Mouse (Mus musculus): ENCODE results near the gene Snurf. TPM values are rescaled to one million over a fixed set of nuclear protein-coding genes. Genes with fewer than 3 reads are reported as not detected.

Gene Snurf
- polyA plus RNA-seq, 1 experiment, result 207 TPM

DNA sequence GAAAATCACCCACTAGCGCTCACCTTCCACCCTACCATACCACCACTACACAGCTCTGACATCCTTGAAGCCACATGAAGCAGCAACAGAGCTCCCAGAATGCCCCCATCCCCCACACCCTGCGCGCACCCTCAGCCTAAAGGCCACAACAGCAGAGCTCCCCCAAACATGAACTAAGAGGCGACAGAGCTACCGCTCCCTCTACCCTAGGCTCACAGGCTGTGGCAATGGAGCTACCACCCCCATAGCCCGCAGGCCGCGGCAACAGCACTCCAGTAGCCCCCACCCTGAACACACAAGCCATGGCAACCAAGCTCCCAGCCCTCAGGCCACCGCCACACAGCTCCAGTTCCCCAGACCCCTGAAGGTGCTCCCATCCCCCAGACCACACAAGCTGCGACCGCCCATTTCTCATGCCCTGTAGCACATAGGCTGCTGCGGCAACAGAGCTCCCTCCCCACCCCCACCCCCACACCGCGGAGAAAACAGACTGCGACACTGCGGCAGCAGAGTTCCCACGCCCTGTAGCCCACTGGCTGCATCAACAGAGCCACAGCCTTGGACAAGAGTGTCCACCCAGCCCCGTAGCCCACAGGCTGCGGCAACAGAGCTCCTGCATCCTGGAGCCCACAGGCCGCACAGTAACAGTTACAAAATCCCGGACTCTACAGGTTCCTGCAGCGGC, 786 bp downstream of the Snurf start:
- Histone ChIP-seq H3K36me3 (ENCODE audit: control insufficient read depth, insufficient read depth, low read length, poor library complexity, severe bottlenecking) (peaks cover 1% of the 10 kb centered on the region; the same call in 1 of the 2 replicates), H3K27ac (ENCODE audit: insufficient read depth, low read length) (peak overlapping the region; percentile 66), H3K4me3 (ENCODE audit: low read depth, low read length) (peak overlapping the region; percentile 87), H3K9ac (ENCODE audit: low read depth, poor library complexity, severe bottlenecking) (peak overlapping the region; percentile 62), H3K9me3 (replicated peaks; ENCODE audit: control insufficient read depth, insufficient read depth, low read length, poor library complexity, severe bottlenecking) (peaks cover 14% of the 10 kb centered on the region), H3K27me3 (ENCODE audit: control insufficient read depth, insufficient read depth, low read length, poor library complexity, severe bottlenecking) (no peaks in the 10 kb centered on the region), H3K4me1 (ENCODE audit: control insufficient read depth, insufficient read depth, low read length) (peaks cover 1% of the 10 kb centered on the region)
- no peak for TF ChIP-seq CTCF (IDR thresholded peaks at IDR 0.05; ENCODE audit: low read depth, low read length)
- TF ChIP-seq POLR2A (IDR thresholded peaks at IDR 0.05; ENCODE audit: insufficient read depth, low read length), result no peak
- peak; percentile 75 for TF ChIP-seq EP300 (IDR thresholded peaks at IDR 0.05; ENCODE audit: insufficient read depth, low read depth, low read length)

DNA sequence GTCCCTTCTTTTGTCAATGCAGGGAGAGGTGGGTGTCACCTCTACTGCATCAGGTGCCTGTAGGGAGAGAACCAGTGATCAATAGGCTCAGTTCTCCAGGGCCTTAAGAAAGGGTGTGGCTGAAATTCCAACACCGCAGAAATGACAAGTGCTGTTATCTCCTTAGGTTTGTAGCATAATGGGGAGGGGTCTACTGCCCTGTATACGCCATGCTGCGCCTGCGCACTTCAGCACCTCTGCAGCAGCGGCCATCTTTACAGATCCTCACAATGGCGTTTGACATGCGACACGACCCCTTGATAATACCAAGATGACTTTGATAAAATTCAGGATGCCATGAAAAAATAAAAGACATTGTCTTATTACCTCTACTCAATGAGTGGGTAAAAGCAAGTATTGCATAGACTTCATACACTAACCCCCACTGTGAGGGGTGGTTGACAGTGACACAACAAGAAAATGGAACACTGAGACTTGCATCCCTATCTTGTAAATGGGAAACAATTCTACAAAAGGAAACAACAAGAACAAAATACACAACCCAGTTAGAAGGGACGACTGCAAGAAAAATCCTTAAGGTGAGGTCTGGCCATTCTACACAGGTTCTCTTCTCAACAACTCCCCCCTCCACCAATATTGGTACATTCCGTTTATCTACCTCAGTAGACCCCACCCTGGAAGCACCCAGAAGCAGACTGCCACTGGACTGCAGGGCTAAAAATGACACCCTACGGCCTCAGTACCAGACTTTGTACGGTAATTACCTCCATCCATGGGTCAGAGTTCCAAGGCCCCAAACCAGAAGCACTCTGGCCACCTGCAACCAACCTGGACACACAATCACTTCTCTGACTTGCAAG, 1.6 kb downstream of the Snurf start:
- no peak for TF ChIP-seq CTCF (IDR thresholded peaks at IDR 0.05; ENCODE audit: low read depth, low read length)
- 0 out of 2 replicates have a peak, but pooled peaks have one; percentile 15 for TF ChIP-seq EP300 (IDR thresholded peaks at IDR 0.05; ENCODE audit: insufficient read depth, low read depth, low read length)
- peaks cover 1% of the 10 kb centered on the region for H3K4me1 ChIP-seq (ENCODE audit: control insufficient read depth, insufficient read depth, low read length)
- H3K9me3 ChIP-seq (replicated peaks; ENCODE audit: control insufficient read depth, insufficient read depth, low read length, poor library complexity, severe bottlenecking), result peaks cover 12% of the 10 kb centered on the region
- peaks cover 4% of the 10 kb centered on the region; the same call in 1 of the 2 replicates for H3K36me3 ChIP-seq (ENCODE audit: control insufficient read depth, insufficient read depth, low read length, poor library complexity, severe bottlenecking)
- H3K27me3 ChIP-seq (ENCODE audit: control insufficient read depth, insufficient read depth, low read length, poor library complexity, severe bottlenecking), result no peaks in the 10 kb centered on the region
- peak overlapping the region; percentile 66 for H3K27ac ChIP-seq (ENCODE audit: insufficient read depth, low read length)
- peak overlapping the region; percentile 62 for H3K9ac ChIP-seq (ENCODE audit: low read depth, poor library complexity, severe bottlenecking)
- H3K4me3 ChIP-seq (ENCODE audit: low read depth, low read length), result peak overlapping the region; percentile 87

DNA sequence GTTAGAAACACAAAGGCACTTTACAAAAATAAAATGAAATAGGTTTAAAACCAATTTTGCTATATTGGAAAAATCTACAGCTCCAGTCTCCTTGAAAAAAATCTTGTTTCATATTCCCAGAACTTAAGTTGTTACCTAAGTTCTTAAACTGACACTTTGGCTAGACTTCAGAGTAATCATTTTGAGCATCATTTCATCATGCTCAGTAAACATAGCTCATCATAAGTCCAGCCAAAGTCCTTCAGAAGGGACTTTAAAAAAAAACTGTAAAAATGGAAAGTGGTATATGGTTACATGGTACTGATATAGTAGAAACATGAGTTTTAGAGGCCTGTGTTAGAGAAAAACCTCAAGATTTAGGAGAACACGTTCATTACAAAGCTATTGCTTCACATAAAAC, 26.2 kb downstream of the Snurf start:
- no peak overlapping the region for H3K4me3 ChIP-seq (ENCODE audit: low read depth, low read length)
- H3K27ac ChIP-seq (ENCODE audit: insufficient read depth, low read length), result no peak overlapping the region
- H3K9ac ChIP-seq (ENCODE audit: low read depth, poor library complexity, severe bottlenecking), result no peak overlapping the region
- H3K27me3 ChIP-seq (ENCODE audit: control insufficient read depth, insufficient read depth, low read length, poor library complexity, severe bottlenecking), result no peaks in the 10 kb centered on the region
- no peaks in the 10 kb centered on the region for H3K9me3 ChIP-seq (replicated peaks; ENCODE audit: control insufficient read depth, insufficient read depth, low read length, poor library complexity, severe bottlenecking)
- no peaks in the 10 kb centered on the region for H3K4me1 ChIP-seq (ENCODE audit: control insufficient read depth, insufficient read depth, low read length)
- peaks cover 5% of the 10 kb centered on the region; the same call in 1 of the 2 replicates for H3K36me3 ChIP-seq (ENCODE audit: control insufficient read depth, insufficient read depth, low read length, poor library complexity, severe bottlenecking)
- TF ChIP-seq CTCF (IDR thresholded peaks at IDR 0.05; ENCODE audit: low read depth, low read length) (no peak), EP300 (IDR thresholded peaks at IDR 0.05; ENCODE audit: insufficient read depth, low read depth, low read length) (no peak), POLR2A (IDR thresholded peaks at IDR 0.05; ENCODE audit: insufficient read depth, low read length) (no peak)

Other genes starting within 250 kb of the Snurf start
- 83.6 and 87.4 TPM in 2 replicates for gene Gm38393, start within 50 bp of the Snurf start, polyA plus RNA-seq (2011; ENCODE audit: insufficient read depth, insufficient read length, low read depth, missing spikeins)
- 105 TPM in 2 replicates for gene Snrpn, start 135.2 kb upstream of the Snurf start, polyA plus RNA-seq (2011; ENCODE audit: insufficient read depth, insufficient read length, low read depth, missing spikeins)

Data from ES-Bruce4 (cell line).